Mouse (Mus musculus) v-Abl transformed pro-B cells (cell line): ENCODE results near the gene Trpc1.

ENCODE experiments used
- in situ Hi-C, 2 experiments: fragments of 400-800 bp; cut with MboI; formaldehyde crosslinking; loops; one replicate each; pipeline ENCODE4 v1.15.1; 2025; ENCODE audit not compliant: unreplicated experiment in 2 of 2

Trpc1 gene

GRCm38 (mm10) chr9:95699273-95699672 is 50.9 kb downstream of the Trpc1 start:
- in situ Hi-C loops = loop anchor here (5.0 to 10.0 kb wide), 3 partner anchors 204 to 954 kb away; no protein-coding TSS in a partner anchor

GRCm38 (mm10) chr9:95697808-95698207 is 52.4 kb downstream of the Trpc1 start:
- in situ Hi-C loops = loop anchor here (5.0 to 10.0 kb wide), 3 partner anchors 203 to 953 kb away; no protein-coding TSS in a partner anchor

GRCm38 (mm10) chr9:95696581-95696980 is 53.6 kb downstream of the Trpc1 start:
- in situ Hi-C loops = loop anchor here (5.0 to 10.0 kb wide), 3 partner anchors 202 to 952 kb away; no protein-coding TSS in a partner anchor

- in situ Hi-C loops = loop anchor here (5.0 to 10.0 kb wide), 3 partner anchors 200 to 950 kb away; no protein-coding TSS in a partner anchor
Observed at GRCm38 (mm10) chr9:95695023-95695422, 55.2 kb downstream of the Trpc1 start.

- in situ Hi-C loops = loop anchor here (5.0 to 10.0 kb wide), 3 partner anchors 143 to 950 kb away; no protein-coding TSS in a partner anchor
Observed at GRCm38 (mm10) chr9:95694526-95694925, 55.6 kb downstream of the Trpc1 start.

- in situ Hi-C loops = loop anchor here (5.0 to 10.0 kb wide), 3 partner anchors 144 to 949 kb away; no protein-coding TSS in a partner anchor
Observed at GRCm38 (mm10) chr9:95693528-95694100, 56.6 kb downstream of the Trpc1 start.

GRCm38 (mm10) chr9:95692823-95693222 is 57.4 kb downstream of the Trpc1 start:
- in situ Hi-C loops = loop anchor here (5.0 to 10.0 kb wide), 3 partner anchors 144 to 948 kb away; no protein-coding TSS in a partner anchor

- in situ Hi-C loops = loop anchor here in 1 of 2 experiments (10.0 kb wide), 2 partner anchors 157 to 953 kb away; partner anchors contain the start of gene Pls1
Observed at GRCm38 (mm10) chr9:95688064-95688463, 62.1 kb downstream of the Trpc1 start.

- in situ Hi-C loops = loop anchor here in 1 of 2 experiments (10.0 kb wide), 2 partner anchors 159 to 951 kb away; partner anchors contain the start of gene Pls1
Observed at GRCm38 (mm10) chr9:95685660-95686440, 64.3 kb downstream of the Trpc1 start.

- in situ Hi-C loops = loop anchor here in 1 of 2 experiments (10.0 kb wide), 2 partner anchors 164 to 946 kb away; partner anchors contain the start of gene Pls1
Observed at GRCm38 (mm10) chr9:95680691-95681090, 69.5 kb downstream of the Trpc1 start.

GRCm38 (mm10) chr9:95679966-95680365 is 70.2 kb downstream of the Trpc1 start:
- in situ Hi-C loops = loop anchor here in 1 of 2 experiments (10.0 kb wide), 2 partner anchors 165 to 945 kb away; partner anchors contain the start of gene Pls1

- in situ Hi-C loops = no loop called here
Observed at GRCm38 (mm10) chr9:95676021-95676420, 74.2 kb downstream of the Trpc1 start.

- in situ Hi-C loops = no loop called here
Observed at GRCm38 (mm10) chr9:95675064-95675699, 75.0 kb downstream of the Trpc1 start.

GRCm38 (mm10) chr9:95672760-95673159 is 77.4 kb downstream of the Trpc1 start:
- in situ Hi-C loops = no loop called here

GRCm38 (mm10) chr9:95672331-95672730 is 77.8 kb downstream of the Trpc1 start:
- in situ Hi-C loops = no loop called here

GRCm38 (mm10) chr9:95668306-95668705 is 81.9 kb downstream of the Trpc1 start:
- in situ Hi-C loops = no loop called here

GRCm38 (mm10) chr9:95667836-95668235 is 82.3 kb downstream of the Trpc1 start:
- in situ Hi-C loops = no loop called here

GRCm38 (mm10) chr9:95665835-95666234 is 84.3 kb downstream of the Trpc1 start:
- in situ Hi-C loops = no loop called here

GRCm38 (mm10) chr9:95664290-95664989 is 85.7 kb downstream of the Trpc1 start:
- in situ Hi-C loops = no loop called here

- in situ Hi-C loops = no loop called here
Observed at GRCm38 (mm10) chr9:95657941-95658340, 92.2 kb downstream of the Trpc1 start.
